In the genomic region with DNA sequence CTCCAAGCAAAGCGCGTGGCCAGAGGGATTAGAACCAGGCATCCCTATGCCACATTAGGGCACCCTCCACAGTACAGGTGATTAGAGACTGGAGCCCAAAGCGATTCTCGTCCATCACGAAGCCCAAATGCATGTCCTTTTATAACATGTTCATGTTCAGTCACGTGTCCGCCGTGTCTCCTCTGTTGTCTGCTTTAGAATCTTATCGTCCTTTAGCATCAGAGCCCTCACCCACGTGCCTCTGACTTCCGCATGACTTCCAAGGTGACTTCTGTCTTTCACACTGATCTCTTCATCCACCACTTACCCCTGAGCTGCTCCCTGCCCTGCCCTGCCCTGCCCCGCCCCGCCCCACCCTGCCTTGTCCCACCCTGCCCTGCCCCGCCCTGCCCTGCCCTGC, we compare ENCODE assay signal across 1 mouse cellular context.
TF ChIP-seq lines count a peak whose summit lies in the region.

No protein-coding gene starts in this region.

TF ChIP-seq in MEL, 35 proteins besides CTCF, POLR2A, EP300 and RAD21 (continued from another document):
- no peak for TF ChIP-seq MEF2A (IDR thresholded peaks at IDR 0.05; ENCODE audit: extremely low read depth, insufficient replicate concordance, low read depth, low read length, poor library complexity, severe bottlenecking)
- TF ChIP-seq JUND (IDR thresholded peaks at IDR 0.05; ENCODE audit: low read depth, low read length): no peak
- TF ChIP-seq MXI1 (IDR thresholded peaks at IDR 0.05; ENCODE audit: low read depth, low read length): no peak
- TF ChIP-seq UBTF (IDR thresholded peaks at IDR 0.05; ENCODE audit: borderline replicate concordance, insufficient read depth, low read depth, low read length): no peak
- no peak for TF ChIP-seq CHD2 (IDR thresholded peaks at IDR 0.05; ENCODE audit: low read length)
- no peak for TF ChIP-seq HCFC1 (IDR thresholded peaks at IDR 0.05; ENCODE audit: low read depth, low read length)
- TF ChIP-seq ZNF384 (IDR thresholded peaks at IDR 0.05; ENCODE audit: low read depth, low read length): no peak
- TF ChIP-seq USF1 (IDR thresholded peaks at IDR 0.05; ENCODE audit: low read depth, low read length): peak; percentile 86
- no peak for TF ChIP-seq TBP (IDR thresholded peaks at IDR 0.05; ENCODE audit: low read depth, low read length)
- no peak for TF ChIP-seq NRF1 (IDR thresholded peaks at IDR 0.05; ENCODE audit: insufficient read depth, low read depth, low read length, poor library complexity, severe bottlenecking)
- TF ChIP-seq RCOR1 (IDR thresholded peaks at IDR 0.05; ENCODE audit: low read depth, low read length): no peak
- no peak for TF ChIP-seq ETS1 (IDR thresholded peaks at IDR 0.05; ENCODE audit: low read depth, low read length)
- no peak for TF ChIP-seq POLR2AphosphoS2 (IDR thresholded peaks at IDR 0.05; ENCODE audit: low read length)
- TF ChIP-seq KAT2A (conservative IDR thresholded peaks at IDR 0.05; ENCODE audit: low read depth, low read length): no peak
- TF ChIP-seq POLR2AphosphoS5 (IDR thresholded peaks at IDR 0.05; ENCODE audit: borderline replicate concordance, low read depth, low read length): no peak
- TF ChIP-seq SMC3 (IDR thresholded peaks at IDR 0.05; ENCODE audit: low read depth, low read length): no peak
